Mouse (Mus musculus) midbrain, embryonic 11.5 days (tissue): ENCODE measurements around the gene 1110008L16Rik. TPM values are rescaled to one million over a fixed set of nuclear protein-coding genes. Genes with fewer than 3 reads are reported as not detected.
"Not testable (repeated sequence)": the region's sequence is repeated elsewhere in the genome, so short reads cannot be mapped to it uniquely, and the experiment has no call there.

Experiments
- ATAC-seq: fragments of 200-750 bp; cut with Nextera tagmentation; 2 replicates; pipeline ENCODE4 v1.8.0; 2017; ENCODE audit warnings: moderate TSS enrichment, moderate library complexity; ENCODE audit not compliant: low FRiP score
- DNase-seq: peaks from one replicate; pipeline ENCODE4 v3.0.0; 2015; ENCODE audit warnings: low spot score; ENCODE audit errors: missing footprints
- H3K27ac ChIP-seq: fragments of 300-500 bp; sonication (generic); 2 replicates; pipeline ENCODE4 v1.5.1; 2014; ENCODE audit warnings: low read depth, low read length
- H3K27me3 ChIP-seq: fragments of 300-500 bp; sonication (generic); 2 replicates; pipeline ENCODE4 v1.6.1; 2014; ENCODE audit warnings: mild to moderate bottlenecking, low read length, moderate library complexity, mixed read lengths; ENCODE audit not compliant: control insufficient read depth, insufficient read depth
- H3K36me3 ChIP-seq: fragments of 300-500 bp; sonication (generic); 2 replicates; pipeline ENCODE4 v1.6.1; 2014; ENCODE audit warnings: mild to moderate bottlenecking, low read length, moderate library complexity, mixed read lengths; ENCODE audit not compliant: control insufficient read depth, insufficient read depth
- H3K4me1 ChIP-seq: fragments of 300-500 bp; sonication (generic); 2 replicates; pipeline ENCODE4 v1.6.1; 2014; ENCODE audit warnings: low read length; ENCODE audit not compliant: control insufficient read depth, insufficient read depth
- H3K4me2 ChIP-seq: fragments of 300-500 bp; sonication (generic); 2 replicates; pipeline ENCODE4 v1.6.1; 2014; ENCODE audit warnings: mild to moderate bottlenecking, moderate library complexity
- H3K4me3 ChIP-seq: fragments of 300-500 bp; sonication (generic); 2 replicates; pipeline ENCODE4 v1.5.1; 2014; ENCODE audit warnings: low read depth, low read length
- H3K9ac ChIP-seq: fragments of 300-500 bp; sonication (generic); 2 replicates; pipeline ENCODE4 v1.6.1; 2014; ENCODE audit warnings: low read length
- H3K9me3 ChIP-seq: fragments of 300-500 bp; sonication (generic); 2 replicates; pipeline ENCODE4 v1.6.1; 2016; ENCODE audit warnings: low read length; ENCODE audit not compliant: control insufficient read depth
- WGBS: fragments of 180-500 bp; shearing (Covaris S2); extraction: QIAGEN DNeasy Blood & Tissue Kit; methylation state at CpG from one replicate; pipeline ENCODE4 v1.1.7; 2014; 5-methylcytosine and 5-hydroxymethylcytosine counted together
- polyA plus RNA-seq: library from polyadenylated mRNA; unstranded; fragments of >200 nt; fragmentation: Nextera tagmentation; extraction: Ambion mirVana; gene quantifications from 2 replicates; pipeline ENCODE4 v1.2.1, GENCODE M21; 2014

1110008L16Rik gene
- polyA plus RNA-seq, 1 experiment from 2014 or later = 17.9 TPM

- no peaks in the 10 kb centered on the region for H3K9me3 ChIP-seq
- H3K4me1 ChIP-seq = peaks cover 8% of the 10 kb centered on the region; the same call in 1 of the 2 replicates
- no peak for ATAC-seq
- H3K9ac ChIP-seq = no peak overlapping the region
- no peak overlapping the region for H3K4me2 ChIP-seq
- H3K27me3 ChIP-seq = no peaks in the 10 kb centered on the region; the same call in 1 of the 2 replicates
- WGBS = 54% methylated on average over 9 of the region's 9 CpGs
- no peak for DNase-seq
- H3K4me3 ChIP-seq = no peak overlapping the region
- H3K36me3 ChIP-seq = no peaks in the 10 kb centered on the region
- no peak overlapping the region for H3K27ac ChIP-seq
These were observed 87.1 kb downstream of the 1110008L16Rik start for GRCm38 (mm10) chr12:55386456-55386855.

- ATAC-seq (no peak), DNase-seq (no peak)
- 81% methylated on average over 7 of the region's 7 CpGs for WGBS
- no peak overlapping the region for H3K4me2 ChIP-seq
- peaks cover 8% of the 10 kb centered on the region; the same call in 1 of the 2 replicates for H3K4me1 ChIP-seq
- H3K9me3 ChIP-seq = no peaks in the 10 kb centered on the region
- no peak overlapping the region for H3K27ac ChIP-seq
- no peaks in the 10 kb centered on the region; the same call in 1 of the 2 replicates for H3K27me3 ChIP-seq
- no peaks in the 10 kb centered on the region for H3K36me3 ChIP-seq
- H3K4me3 ChIP-seq = no peak overlapping the region
- no peak overlapping the region for H3K9ac ChIP-seq
These were observed 87.9 kb downstream of the 1110008L16Rik start for GRCm38 (mm10) chr12:55387083-55387787.

GRCm38 (mm10) chr12:55387788-55388465 is 88.5 kb downstream of the 1110008L16Rik start:
- WGBS = 65% methylated on average over 11 of the region's 11 CpGs
- no peak for DNase-seq
- Histone ChIP-seq H3K9me3 (no peaks in the 10 kb centered on the region), H3K4me2 (no peak overlapping the region), H3K4me1 (peaks cover 8% of the 10 kb centered on the region; the same call in 1 of the 2 replicates), H3K27ac (no peak overlapping the region), H3K9ac (no peak overlapping the region), H3K27me3 (no peaks in the 10 kb centered on the region; the same call in 1 of the 2 replicates), H3K4me3 (no peak overlapping the region), H3K36me3 (no peaks in the 10 kb centered on the region)
- no peak for ATAC-seq

- WGBS = 65% methylated on average over 6 of the region's 6 CpGs
- no peak overlapping the region for H3K27ac ChIP-seq
- DNase-seq = no peak
These were observed 89.1 kb downstream of the 1110008L16Rik start for GRCm38 (mm10) chr12:55388478-55388877.

GRCm38 (mm10) chr12:55389132-55390081 is 90.0 kb downstream of the 1110008L16Rik start:
- Histone ChIP-seq H3K36me3 (no peaks in the 10 kb centered on the region), H3K27me3 (no peaks in the 10 kb centered on the region), H3K27ac (no peak overlapping the region), H3K9ac (no peak overlapping the region), H3K4me3 (no peak overlapping the region), H3K4me1 (peaks cover 8% of the 10 kb centered on the region; the same call in 1 of the 2 replicates), H3K9me3 (no peaks in the 10 kb centered on the region), H3K4me2 (no peak overlapping the region)
- DNase-seq (no peak), ATAC-seq (no peak)
- WGBS = 85% methylated on average over 17 of the region's 17 CpGs

More at GRCm38 (mm10) chr12:55388478-55388877, 89.1 kb downstream of the 1110008L16Rik start:
- no peaks in the 10 kb centered on the region; the same call in 1 of the 2 replicates for H3K27me3 ChIP-seq
- H3K4me3 ChIP-seq = no peak overlapping the region
- no peaks in the 10 kb centered on the region for H3K36me3 ChIP-seq
- H3K9ac ChIP-seq = no peak overlapping the region
- no peak overlapping the region for H3K4me2 ChIP-seq
- no peaks in the 10 kb centered on the region for H3K9me3 ChIP-seq
- H3K4me1 ChIP-seq = peaks cover 8% of the 10 kb centered on the region; the same call in 1 of the 2 replicates
- no peak for ATAC-seq

- Histone ChIP-seq H3K9ac (no peak overlapping the region), H3K27me3 (no peaks in the 10 kb centered on the region), H3K4me3 (no peak overlapping the region), H3K4me1 (no peaks in the 10 kb centered on the region), H3K36me3 (no peaks in the 10 kb centered on the region), H3K27ac (no peak overlapping the region), H3K4me2 (no peak overlapping the region), H3K9me3 (no peaks in the 10 kb centered on the region)
- ATAC-seq = no peak
- DNase-seq = no peak
These were observed 92.7 kb downstream of the 1110008L16Rik start for GRCm38 (mm10) chr12:55392120-55392519.

- no peak for DNase-seq
- H3K9me3 ChIP-seq = no peaks in the 10 kb centered on the region
These were observed 93.6 kb downstream of the 1110008L16Rik start for GRCm38 (mm10) chr12:55392733-55393577.

GRCm38 (mm10) chr12:55395601-55396000 is 96.2 kb downstream of the 1110008L16Rik start:
- not testable (repeated sequence) for ATAC-seq, H3K4me2 ChIP-seq, DNase-seq, H3K27ac ChIP-seq, H3K9me3 ChIP-seq, H3K36me3 ChIP-seq, H3K9ac ChIP-seq, H3K4me3 ChIP-seq, H3K27me3 ChIP-seq, H3K4me1 ChIP-seq
- WGBS = 92% methylated on average over 14 of the region's 14 CpGs

More at GRCm38 (mm10) chr12:55392733-55393577, 93.6 kb downstream of the 1110008L16Rik start:
- 84% methylated on average over 11 of the region's 11 CpGs for WGBS
- H3K4me1 ChIP-seq = no peaks in the 10 kb centered on the region
- ATAC-seq = no peak
- H3K27ac ChIP-seq = no peak overlapping the region
- H3K4me2 ChIP-seq = no peak overlapping the region
- no peak overlapping the region for H3K9ac ChIP-seq
- H3K4me3 ChIP-seq = no peak overlapping the region
- H3K27me3 ChIP-seq = no peaks in the 10 kb centered on the region
- no peaks in the 10 kb centered on the region for H3K36me3 ChIP-seq
